Mouse (Mus musculus) megakaryocyte, adult 5-6 weeks (primary cell): ENCODE data around the gene Tldc2. TPM values are rescaled to one million over a fixed set of nuclear protein-coding genes. Genes with fewer than 3 reads are reported as not detected.

Experiments
- ATAC-seq: 2 replicates; pipeline ENCODE4 v1.8.0; 2016; ENCODE audit warnings: mild to moderate bottlenecking, inconsistent platforms; ENCODE audit not compliant: poor library complexity, severe bottlenecking
- total RNA-seq, 2 experiments: library from RNA; stranded (forward) in 1 of 2; stranded (reverse) in 1 of 2; fragments of 153-499, 151-499 nt in 1 of 2; fragments of 221-1000, 200-1000 nt in 1 of 2; gene quantifications; 2 replicates each; pipeline versions ENCODE4 v1.2.3 to v1.2.4; 2015 to 2017

Gene Tldc2
- total RNA-seq, 2 experiments from 2014 or later = not detected

GRCm38 (mm10) chr2:157060557-157061305 is 26.1 kb upstream of the Tldc2 start:
- no peak for ATAC-seq

DNA sequence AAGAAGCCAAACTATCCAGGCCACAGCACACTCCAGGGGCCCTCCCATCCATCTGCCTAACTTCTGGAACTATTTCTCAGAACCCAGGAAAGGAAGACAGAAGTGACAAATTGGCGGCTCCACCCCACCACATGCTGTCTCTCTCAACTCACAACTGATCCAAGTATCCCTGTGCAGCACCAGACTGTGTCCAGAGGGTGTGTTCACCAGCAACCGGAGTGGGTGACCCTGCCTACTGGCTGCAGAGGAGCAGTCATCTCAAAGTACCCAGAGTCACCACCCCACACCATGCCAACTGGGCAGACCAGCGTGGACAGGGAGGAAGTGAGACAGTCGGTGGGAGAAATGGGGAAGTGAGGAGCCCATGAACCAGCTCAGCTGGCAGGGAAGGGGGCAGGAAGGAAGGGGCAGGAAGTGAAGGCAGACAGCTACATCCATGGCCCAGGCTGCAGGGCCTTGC is 23.6 kb upstream of the Tldc2 start:
- peak; percentile 96 for ATAC-seq

GRCm38 (mm10) chr2:157064136-157064535 is 22.7 kb upstream of the Tldc2 start:
- ATAC-seq = peak; percentile 34

- no peak for ATAC-seq
Measured at GRCm38 (mm10) chr2:157064978-157065878, 21.6 kb upstream of the Tldc2 start.

DNA sequence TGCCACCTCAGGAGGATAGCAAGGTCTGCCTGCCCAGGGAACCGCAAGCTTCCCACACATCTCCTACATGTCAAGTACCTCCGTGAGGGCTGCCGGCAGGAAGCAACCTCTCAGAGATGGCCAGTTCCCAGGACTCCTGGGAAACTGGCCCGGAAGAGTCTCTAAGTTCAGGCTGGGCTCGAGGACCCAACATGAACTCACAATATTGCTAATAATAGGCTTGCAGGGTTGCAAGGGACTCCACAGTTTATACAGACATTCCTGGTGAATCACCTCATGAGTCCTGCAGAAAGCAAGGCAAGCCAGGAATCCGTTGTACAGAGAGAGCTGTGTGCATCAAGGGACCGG is 21.0 kb upstream of the Tldc2 start:
- no peak for ATAC-seq

DNA sequence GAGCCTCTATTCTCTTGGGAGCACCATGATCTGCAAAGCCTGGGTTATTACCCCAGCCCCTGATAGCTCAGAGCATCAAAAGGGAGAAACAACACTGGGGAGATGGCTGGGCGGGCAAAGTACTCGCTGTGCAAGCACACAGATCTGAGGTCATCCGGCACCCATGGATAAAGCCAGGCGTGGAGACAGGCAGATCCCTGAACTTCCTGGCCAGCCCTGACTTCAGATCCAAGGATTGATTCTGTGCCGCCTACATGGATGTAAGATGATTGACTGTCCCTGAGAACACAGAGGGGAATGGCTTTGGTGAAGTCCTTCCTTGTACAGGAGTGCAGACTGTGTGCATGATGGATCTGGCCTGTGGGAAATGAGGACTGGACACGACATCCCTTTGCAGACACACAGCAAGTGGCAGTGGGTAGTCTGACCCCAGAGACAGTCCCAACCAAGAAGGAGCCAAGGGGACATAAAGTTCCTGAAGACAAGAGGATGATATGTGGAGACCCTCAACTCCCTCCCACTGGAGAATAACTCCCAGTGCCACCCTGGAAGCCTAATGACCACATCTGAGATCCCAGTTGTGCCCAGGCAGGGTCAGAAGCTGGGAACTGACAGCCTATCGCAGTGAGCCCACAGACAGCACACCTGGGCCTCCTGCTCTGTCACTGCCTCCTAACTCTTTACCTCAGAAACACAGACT is 20.0 kb upstream of the Tldc2 start:
- ATAC-seq = no peak

DNA sequence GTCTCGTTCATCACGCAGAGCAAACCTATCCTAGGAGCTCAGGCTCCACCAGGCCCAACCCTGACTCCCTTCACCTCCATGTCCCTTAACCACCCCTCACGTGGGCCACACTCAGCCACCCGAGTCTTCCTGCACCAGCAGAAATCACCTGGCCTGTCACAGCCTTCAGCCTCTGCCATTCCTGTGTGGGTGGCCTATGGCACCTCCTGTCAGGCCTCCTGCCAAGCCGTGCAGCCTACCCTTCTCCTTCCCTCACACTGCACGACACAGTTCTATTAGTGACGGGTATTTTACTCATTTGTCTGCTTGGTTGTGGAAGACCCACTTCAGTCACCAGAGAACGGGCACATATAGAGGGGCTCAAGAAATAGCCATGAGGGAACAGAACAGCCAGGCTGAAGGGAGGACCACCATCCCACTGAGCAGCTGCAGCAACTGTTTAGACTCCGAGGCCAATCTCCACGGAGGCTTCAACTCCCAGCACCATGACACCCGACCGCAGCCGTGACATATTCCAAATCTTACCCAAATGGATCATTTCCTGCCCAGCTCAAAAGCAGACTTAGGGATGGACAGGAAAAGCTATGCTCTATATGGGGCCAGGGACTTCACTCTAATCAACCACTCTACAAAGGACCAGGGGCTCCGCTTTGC is 18.0 kb upstream of the Tldc2 start:
- no peak for ATAC-seq

GRCm38 (mm10) chr2:157069355-157069735 is 17.5 kb upstream of the Tldc2 start:
- peak; percentile 33 for ATAC-seq

DNA sequence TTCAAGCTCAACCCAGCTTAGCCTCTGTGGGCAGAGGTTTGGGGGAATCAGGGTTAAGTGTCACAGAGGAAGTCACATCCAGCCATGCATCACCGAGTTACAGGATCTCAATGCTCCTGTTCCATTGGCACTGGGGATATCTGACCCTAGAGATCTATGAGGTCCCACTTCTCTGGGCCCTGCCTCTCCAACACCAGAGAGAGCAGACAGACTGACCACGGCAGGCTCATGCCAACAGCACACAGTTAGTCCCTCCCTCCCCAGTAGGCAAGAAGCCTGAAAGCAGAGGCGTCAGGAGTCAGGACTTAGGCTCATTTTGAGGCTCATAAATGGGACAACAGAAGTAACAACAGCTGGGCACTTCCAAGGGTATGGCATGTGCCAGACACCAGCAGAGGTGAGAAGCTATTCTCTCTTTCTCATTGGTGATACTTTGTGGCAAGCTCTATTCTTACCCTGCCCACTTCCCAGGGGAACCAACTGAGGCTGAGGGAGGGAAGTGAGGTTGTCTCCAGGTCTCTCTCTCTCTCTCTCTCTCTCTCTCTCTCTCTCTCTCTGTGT is 17.0 kb upstream of the Tldc2 start:
- ATAC-seq = no peak

- ATAC-seq = no peak
Measured at GRCm38 (mm10) chr2:157070365-157070764, 16.5 kb upstream of the Tldc2 start.

DNA sequence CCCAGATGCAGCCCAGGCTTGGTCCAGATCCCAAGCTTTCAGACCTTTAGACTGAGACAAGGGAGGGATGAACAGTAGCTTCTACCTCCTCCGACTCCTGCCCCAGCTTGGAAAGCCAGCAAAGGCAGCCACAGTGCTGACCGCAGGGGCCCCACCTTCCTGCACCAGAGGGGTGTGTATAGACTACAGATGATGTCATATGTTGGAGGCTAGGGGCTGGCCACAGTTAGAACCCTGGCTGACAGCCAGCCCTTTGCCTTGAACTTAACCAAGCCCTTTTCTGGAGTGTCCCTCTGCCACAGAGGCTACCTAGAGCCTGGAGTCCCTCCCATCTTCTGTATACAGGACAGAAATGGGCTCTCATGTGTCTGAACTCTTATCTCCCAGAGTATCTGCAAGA is 15.3 kb upstream of the Tldc2 start:
- peak; percentile 77 for ATAC-seq

GRCm38 (mm10) chr2:157072316-157072990 is 14.4 kb upstream of the Tldc2 start:
- ATAC-seq = no peak

- ATAC-seq = no peak
Measured at GRCm38 (mm10) chr2:157073378-157074052, 13.3 kb upstream of the Tldc2 start.

- ATAC-seq = no peak
Measured at GRCm38 (mm10) chr2:157074186-157074724, 12.6 kb upstream of the Tldc2 start.

GRCm38 (mm10) chr2:157074772-157075171 is 12.1 kb upstream of the Tldc2 start:
- ATAC-seq = no peak

GRCm38 (mm10) chr2:157075226-157075625 is 11.6 kb upstream of the Tldc2 start:
- ATAC-seq = no peak

DNA sequence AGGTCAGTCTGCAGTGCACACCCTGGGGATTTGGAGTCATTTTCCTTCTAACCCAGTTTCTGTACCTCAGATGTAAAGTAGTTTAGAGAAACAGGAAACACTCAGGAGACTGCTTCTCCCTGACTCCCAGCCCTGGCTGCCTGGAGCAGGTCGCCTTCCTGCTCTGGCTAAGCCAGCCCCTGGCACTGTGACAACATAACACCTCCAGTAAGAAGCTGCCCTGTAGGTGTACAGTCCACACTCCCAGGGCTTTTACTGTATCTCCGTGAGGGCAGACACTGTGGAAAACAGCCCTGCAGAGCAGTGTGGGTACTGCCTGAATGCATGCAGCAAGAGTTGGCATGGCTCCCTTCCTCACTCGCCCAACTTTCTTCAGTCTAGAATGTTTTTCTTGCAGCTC is 11.2 kb upstream of the Tldc2 start:
- no peak for ATAC-seq

DNA sequence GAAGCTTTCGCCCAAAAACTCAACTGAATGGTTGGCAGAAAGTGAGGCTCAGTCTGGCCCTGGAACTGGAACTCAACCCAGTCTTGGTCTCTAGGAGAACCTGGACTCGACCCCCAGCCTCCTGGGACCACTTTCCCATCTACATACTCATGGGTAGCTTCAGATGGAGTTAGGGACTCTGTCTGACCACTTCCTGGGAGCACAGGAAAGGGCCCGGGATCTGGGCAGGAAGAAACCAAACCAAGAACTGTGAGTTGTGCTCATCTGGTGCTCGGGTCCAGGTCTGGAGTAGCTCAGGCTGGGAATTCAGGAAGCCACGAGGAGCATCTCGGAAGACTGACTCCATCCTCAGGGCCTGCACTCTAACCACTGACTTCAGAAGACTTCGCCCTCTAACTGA is 10.3 kb upstream of the Tldc2 start:
- ATAC-seq = no peak

DNA sequence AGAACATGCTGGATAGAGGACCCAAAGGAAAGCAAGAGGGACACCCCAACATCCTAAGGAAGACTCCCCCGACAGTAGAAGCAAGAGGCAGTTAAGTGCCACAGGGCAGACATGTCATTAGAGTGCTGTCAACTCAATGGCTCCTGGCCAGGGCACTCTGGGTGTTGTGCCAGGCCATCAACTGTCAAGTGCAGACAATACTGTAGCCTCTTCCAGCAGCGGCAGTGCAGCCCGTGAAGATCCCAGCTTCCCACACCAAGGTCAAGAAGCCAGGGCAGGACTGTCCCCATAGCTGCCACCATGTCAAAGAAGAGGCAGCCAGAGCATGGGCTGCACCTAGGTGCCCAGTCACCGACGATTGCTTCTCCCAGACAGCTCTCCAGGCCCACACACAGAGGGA is 9.7 kb upstream of the Tldc2 start:
- peak; percentile 5; the same call in 1 of the 2 replicates for ATAC-seq
